Mouse (Mus musculus): ENCODE data around the gene Ccdc177.

DNA sequence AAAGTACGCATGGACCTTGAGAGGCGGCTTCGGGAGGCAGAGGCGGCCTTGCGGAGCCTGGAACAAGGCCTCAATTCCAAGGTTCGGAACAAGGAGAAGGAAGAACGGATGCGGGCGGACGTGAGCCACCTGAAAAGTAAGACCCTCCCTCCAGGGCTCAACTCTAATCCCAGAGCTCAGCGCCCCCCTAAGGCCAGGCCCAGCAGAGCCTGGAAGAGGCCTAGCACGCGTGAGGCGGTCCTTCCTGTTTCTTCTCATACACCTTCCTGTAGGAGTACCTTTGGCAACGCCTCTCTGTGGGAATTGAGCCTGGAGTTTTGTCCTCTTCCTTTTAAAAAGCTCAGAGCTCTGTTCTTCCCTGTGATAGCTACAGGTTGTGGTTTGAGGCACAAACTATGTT lies 39.0 kb downstream of the Ccdc177 start:
- TF ChIP-seq POLR2A (IDR thresholded peaks at IDR 0.05; ENCODE audit: borderline replicate concordance, insufficient read depth, low read length) (no peak), CTCF (IDR thresholded peaks at IDR 0.05; ENCODE audit: borderline replicate concordance, insufficient read depth, low read depth, low read length) (no peak)
